9 mouse cellular contexts compared by ENCODE assay signal in genomic region chr19:43851996-43852630, GRCm38 (mm10).
DNase-seq lines count a peak whose midpoint lies in the region; ATAC-seq lines count a peak whose summit lies in the region.
"Had no signal": no experiment of that assay in that cellular context is flagged by ENCODE, and none has a peak within 500 bp of the region (broad histone marks: within the 10 kb centered on the region; RNA-seq: fewer than 3 reads in every experiment).

No protein-coding gene starts in this region.

- no peak overlapping the region for H3K9ac ChIP-seq in forebrain, embryonic 13.5 days

- H3K36me3 ChIP-seq in hindbrain, embryonic 10.5 days: peaks cover 99% of the 10 kb centered on the region
- peaks cover 92% of the 10 kb centered on the region for H3K36me3 ChIP-seq in forebrain, embryonic 13.5 days (ENCODE audit: poor library complexity, severe bottlenecking)

- peak; percentile 85 for ATAC-seq in megakaryocyte-erythroid progenitor cell, adult 5-6 weeks (replicated peaks; ENCODE audit: low FRiP score, low TSS enrichment, poor library complexity, severe bottlenecking)
- ATAC-seq in forebrain, embryonic 13.5 days: no peak
- ATAC-seq: forebrain, embryonic 16.5 days had no signal

- no peak overlapping the region for H3K4me2 ChIP-seq in forebrain, embryonic 13.5 days

- peak; percentile 79 for DNase-seq in CD4-positive, CD25-positive, alpha-beta regulatory T cell, adult 2 months (ENCODE audit: low read depth, low spot score)
- DNase-seq in ES-CJ7 (ENCODE audit: low read depth, low spot score): peak; percentile 59
- peak; percentile 27 for DNase-seq in cerebellum, adult 8-10 months
- DNase-seq in hindbrain, embryonic 10.5 days (ENCODE audit: low spot score): no peak
- no peak for DNase-seq in gastrocnemius, postnatal 25 days
- DNase-seq: adrenal gland, adult 2 months had no signal

- no peak overlapping the region for H3K4me3 ChIP-seq in hindbrain, embryonic 10.5 days
- H3K4me3 ChIP-seq in forebrain, embryonic 13.5 days: no peak overlapping the region

- H3K9me3 ChIP-seq in hindbrain, embryonic 10.5 days: no peaks in the 10 kb centered on the region
- no peaks in the 10 kb centered on the region for H3K9me3 ChIP-seq in forebrain, embryonic 13.5 days (replicated peaks)

- no peaks in the 10 kb centered on the region for H3K27me3 ChIP-seq in hindbrain, embryonic 10.5 days (ENCODE audit: insufficient read depth, poor library complexity, severe bottlenecking)
- no peaks in the 10 kb centered on the region for H3K27me3 ChIP-seq in forebrain, embryonic 13.5 days

- 86% methylated on average over 21 of the region's 21 CpGs for WGBS in hindbrain, embryonic 10.5 days
- WGBS in forebrain, embryonic 13.5 days: 87% methylated on average over 21 of the region's 21 CpGs

- no peaks in the 10 kb centered on the region for H3K4me1 ChIP-seq in hindbrain, embryonic 10.5 days (replicated peaks)
- no peaks in the 10 kb centered on the region for H3K4me1 ChIP-seq in forebrain, embryonic 13.5 days

- H3K27ac ChIP-seq in hindbrain, embryonic 10.5 days: no peak overlapping the region
- no peak overlapping the region for H3K27ac ChIP-seq in forebrain, embryonic 13.5 days

Comparison
In these comparisons a context has a peak if more than half of its experiments do, and no peak if none do; other contexts are left out.
1. DNase-seq: peak in CD4-positive, CD25-positive, alpha-beta regulatory T cell, adult 2 months (single experiment), ES-CJ7 (single experiment) and cerebellum, adult 8-10 months (single experiment); none in hindbrain, embryonic 10.5 days (single experiment) and gastrocnemius, postnatal 25 days (single experiment).